Mouse (Mus musculus) limb, embryonic 14.5 days (tissue): ENCODE measurements around the gene Ctf1. TPM values are rescaled to one million over a fixed set of nuclear protein-coding genes. Genes with fewer than 3 reads are reported as not detected.

Experiments used
- ATAC-seq: fragments of 200-750 bp; cut with Nextera tagmentation; 2 replicates; pipeline ENCODE4 v1.8.0; 2017; ENCODE audit warnings: low read depth, moderate number of reproducible peaks, moderate TSS enrichment; ENCODE audit not compliant: low FRiP score
- DNase-seq: peaks from one replicate; pipeline ENCODE4 v3.0.0-alpha.2; 2015; ENCODE audit warnings: low spot score
- H3K27ac ChIP-seq: fragments of 300-500 bp; sonication (generic); replicated peaks from 2 replicates; pipeline ENCODE4 v1.5.1; 2014; ENCODE audit warnings: low read depth, mild to moderate bottlenecking, low read length, moderate library complexity, mixed read lengths
- H3K27me3 ChIP-seq: fragments of 300-500 bp; sonication (generic); 2 replicates; pipeline ENCODE4 v1.6.1; 2014; ENCODE audit warnings: low read length, mixed read lengths; ENCODE audit not compliant: control insufficient read depth, insufficient read depth
- H3K36me3 ChIP-seq: fragments of 300-500 bp; sonication (generic); 2 replicates; pipeline ENCODE4 v1.6.1; 2014; ENCODE audit warnings: mild to moderate bottlenecking, low read length, moderate library complexity, mixed read lengths; ENCODE audit not compliant: control insufficient read depth, insufficient read depth
- H3K4me1 ChIP-seq: fragments of 300-500 bp; sonication (generic); 2 replicates; pipeline ENCODE4 v1.6.1; 2014; ENCODE audit warnings: antibody characterized with exemption, low read length, mixed read lengths; ENCODE audit not compliant: control insufficient read depth, insufficient read depth
- H3K4me2 ChIP-seq: fragments of 300-500 bp; sonication (generic); replicated peaks from 2 replicates; pipeline ENCODE4 v1.6.1; 2014; ENCODE audit warnings: low read depth, mild to moderate bottlenecking, low read length, moderate library complexity; ENCODE audit not compliant: severe bottlenecking
- H3K4me3 ChIP-seq: fragments of 300-500 bp; sonication (generic); replicated peaks from 2 replicates; pipeline ENCODE4 v1.5.1; 2014; ENCODE audit warnings: low read length
- H3K9ac ChIP-seq: fragments of 300-500 bp; sonication (generic); 2 replicates; pipeline ENCODE4 v1.6.1; 2014; ENCODE audit warnings: mild to moderate bottlenecking, low read depth, low read length, moderate library complexity; ENCODE audit not compliant: severe bottlenecking
- H3K9me3 ChIP-seq: fragments of 300-500 bp; sonication (generic); 2 replicates; pipeline ENCODE4 v1.6.1; 2016; ENCODE audit warnings: low read length; ENCODE audit not compliant: control insufficient read depth
- POLR2A ChIP-seq: fragments of 200-500 bp; IDR thresholded peaks from 2 replicates; pipeline ENCODE4 v1.8.0; 2012; ENCODE audit warnings: inconsistent platforms, mild to moderate bottlenecking, moderate library complexity, borderline replicate concordance; ENCODE audit not compliant: insufficient read depth, insufficient read length; ENCODE audit errors: extremely low read depth
- WGBS: fragments of 180-500 bp; shearing (Covaris S2); extraction: QIAGEN DNeasy Blood & Tissue Kit; methylation state at CpG from one replicate; pipeline ENCODE4 v1.1.7; 2014; 5-methylcytosine and 5-hydroxymethylcytosine counted together
- polyA plus RNA-seq, 2 experiments: library from polyadenylated mRNA; depleted of rRNA in 1 of 2; stranded (reverse) in 1 of 2; unstranded in 1 of 2; fragments of >200 nt; fragmentation: Nextera tagmentation in 1 of 2; extraction: Ambion mirVana in 1 of 2; gene quantifications; 2 replicates each; pipeline versions ENCODE4 v1.2.1 to v1.2.3; 2012 to 2014

Gene Ctf1
- polyA plus RNA-seq, 2 experiments = 34.9 to 53.6 TPM

DNA sequence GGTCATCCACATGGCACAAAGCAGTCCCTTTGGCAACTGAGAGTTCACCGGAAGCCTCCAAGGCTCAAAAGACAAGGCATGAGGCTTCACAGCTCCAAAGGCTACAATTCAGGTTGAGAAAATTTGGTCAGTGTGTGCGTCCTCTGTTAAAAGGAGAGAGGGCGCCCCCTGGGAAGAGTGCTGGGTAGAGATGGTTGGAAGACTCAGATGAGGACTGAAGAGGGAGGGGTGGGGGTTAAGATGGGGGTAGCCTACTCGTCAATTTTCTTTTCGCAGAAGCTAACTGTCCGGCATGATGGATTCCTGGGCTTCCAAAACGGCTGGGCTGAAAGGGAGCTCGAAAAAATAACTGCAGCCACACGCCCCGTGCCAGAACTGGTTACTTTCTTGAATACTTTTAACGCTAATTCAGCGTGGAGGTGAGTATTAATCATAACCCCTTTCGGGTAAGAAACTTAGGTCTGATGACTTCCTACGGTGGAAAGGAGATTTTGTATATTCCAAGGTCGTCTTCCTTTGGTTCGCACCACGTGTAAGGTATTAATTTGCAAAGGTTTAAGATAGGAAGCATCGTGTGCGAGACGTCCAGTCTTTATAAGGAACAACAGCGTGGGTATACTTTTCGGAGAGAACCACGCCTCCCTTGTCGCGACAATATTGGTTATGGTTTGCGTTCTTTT lies 32.0 kb downstream of the Ctf1 start, which contains the start of gene Fbxl19:
Gene Fbxl19, plus strand, starts transcription at position 178 of the 680 bp plus-strand sequence.
- peak within 1 kb of the TSS; percentile 55 for H3K4me2 ChIP-seq
- H3K27ac ChIP-seq = peak within 1 kb of the TSS; percentile 86
- no peaks in the 10 kb centered on the region for H3K9me3 ChIP-seq
- peak; percentile 84 for DNase-seq
- no peak for TF ChIP-seq POLR2A
- H3K4me1 ChIP-seq = peaks cover 10% of the 10 kb centered on the region; the same call in 1 of the 2 replicates
- peak within 1 kb of the TSS; percentile 72 for H3K9ac ChIP-seq
- no peaks in the 10 kb centered on the region for H3K27me3 ChIP-seq
- peak within 1 kb of the TSS; percentile 88 for H3K4me3 ChIP-seq
- WGBS = under 1% methylated on average over 26 of the region's 26 CpGs
- H3K36me3 ChIP-seq = peaks cover 16% of the 10 kb centered on the region
- no peak for ATAC-seq

DNA sequence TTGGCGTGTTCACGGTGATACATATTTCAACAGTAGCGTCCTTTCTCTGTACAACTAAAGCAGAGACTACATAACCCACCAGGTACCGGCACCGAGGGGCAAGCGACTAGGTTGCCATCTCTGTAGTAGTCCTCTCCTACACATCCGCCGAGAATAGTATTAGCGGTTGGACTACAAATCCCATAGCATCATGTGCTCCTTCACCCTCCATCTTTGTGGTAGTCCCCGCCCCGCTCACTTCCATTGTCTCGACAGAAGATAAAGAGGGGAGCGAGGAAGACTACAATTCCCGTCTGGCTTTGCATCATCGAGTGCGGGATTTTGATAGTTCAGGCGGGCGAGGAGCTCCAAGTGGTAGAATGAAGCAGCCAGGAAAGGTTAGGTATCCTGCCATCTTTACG lies 32.7 kb downstream of the Ctf1 start:
- TF ChIP-seq POLR2A = no peak
- Histone ChIP-seq H3K4me3 (peak overlapping the region; percentile 88), H3K27me3 (no peaks in the 10 kb centered on the region), H3K27ac (peak overlapping the region; percentile 86), H3K4me2 (peak overlapping the region; percentile 55), H3K4me1 (peaks cover 10% of the 10 kb centered on the region; the same call in 1 of the 2 replicates), H3K36me3 (peaks cover 24% of the 10 kb centered on the region), H3K9ac (peak overlapping the region; percentile 72), H3K9me3 (no peaks in the 10 kb centered on the region)
- ATAC-seq (peak; percentile 85), DNase-seq (peak; percentile 98)
- under 1% methylated on average over 19 of the region's 19 CpGs for WGBS

DNA sequence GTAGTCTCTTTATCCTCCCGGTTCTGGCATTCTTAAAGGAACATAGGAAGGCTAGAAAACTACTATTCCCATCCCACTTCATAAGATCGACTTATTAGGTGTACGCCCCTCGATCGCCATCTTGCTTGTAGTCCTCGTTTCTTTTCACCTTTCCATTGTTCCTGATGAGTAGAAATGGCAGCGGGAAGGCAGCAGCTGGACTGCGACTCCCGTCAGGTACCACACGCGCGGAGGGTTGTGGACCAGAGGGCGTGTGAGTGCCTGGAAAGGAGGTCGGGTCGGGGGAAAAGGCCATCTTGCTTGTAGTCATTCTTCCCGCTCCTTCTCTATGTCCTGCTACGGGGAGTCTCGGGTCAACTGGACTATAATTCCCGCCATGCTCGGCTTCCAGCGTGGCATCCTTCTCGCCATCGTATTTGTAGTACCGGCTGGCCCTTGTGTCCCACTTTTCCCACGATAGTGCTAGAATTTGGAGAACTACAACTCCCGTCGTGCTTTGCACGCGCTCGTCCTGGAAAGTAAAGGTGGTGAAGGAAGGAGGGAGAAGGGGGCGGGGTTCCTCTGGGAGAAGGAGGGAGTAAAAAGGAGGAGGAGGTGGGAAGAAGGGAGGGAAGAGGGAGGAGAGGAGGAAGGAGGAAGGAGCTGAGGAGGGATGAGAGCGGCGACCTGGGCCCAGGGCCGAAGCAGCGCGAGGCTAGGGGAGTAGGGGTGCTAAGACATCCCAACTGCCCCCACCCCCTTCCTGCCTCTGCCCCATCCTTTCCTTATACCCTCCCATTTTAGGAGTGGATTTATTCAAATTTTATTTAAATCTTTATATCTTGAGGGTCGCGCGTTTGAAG lies 33.3 kb downstream of the Ctf1 start:
- ATAC-seq (peak; percentile 89), DNase-seq (peak; percentile 98)
- TF ChIP-seq POLR2A = 0 out of 2 replicates have a peak, but pooled peaks have one; percentile 59
- Histone ChIP-seq H3K4me1 (peaks cover 10% of the 10 kb centered on the region; the same call in 1 of the 2 replicates), H3K9me3 (no peaks in the 10 kb centered on the region), H3K27ac (peak overlapping the region; percentile 86), H3K9ac (peak overlapping the region; percentile 72), H3K4me3 (peak overlapping the region; percentile 88), H3K36me3 (peaks cover 30% of the 10 kb centered on the region), H3K4me2 (peak overlapping the region; percentile 55), H3K27me3 (no peaks in the 10 kb centered on the region)
- under 1% methylated on average over 39 of the region's 39 CpGs for WGBS

DNA sequence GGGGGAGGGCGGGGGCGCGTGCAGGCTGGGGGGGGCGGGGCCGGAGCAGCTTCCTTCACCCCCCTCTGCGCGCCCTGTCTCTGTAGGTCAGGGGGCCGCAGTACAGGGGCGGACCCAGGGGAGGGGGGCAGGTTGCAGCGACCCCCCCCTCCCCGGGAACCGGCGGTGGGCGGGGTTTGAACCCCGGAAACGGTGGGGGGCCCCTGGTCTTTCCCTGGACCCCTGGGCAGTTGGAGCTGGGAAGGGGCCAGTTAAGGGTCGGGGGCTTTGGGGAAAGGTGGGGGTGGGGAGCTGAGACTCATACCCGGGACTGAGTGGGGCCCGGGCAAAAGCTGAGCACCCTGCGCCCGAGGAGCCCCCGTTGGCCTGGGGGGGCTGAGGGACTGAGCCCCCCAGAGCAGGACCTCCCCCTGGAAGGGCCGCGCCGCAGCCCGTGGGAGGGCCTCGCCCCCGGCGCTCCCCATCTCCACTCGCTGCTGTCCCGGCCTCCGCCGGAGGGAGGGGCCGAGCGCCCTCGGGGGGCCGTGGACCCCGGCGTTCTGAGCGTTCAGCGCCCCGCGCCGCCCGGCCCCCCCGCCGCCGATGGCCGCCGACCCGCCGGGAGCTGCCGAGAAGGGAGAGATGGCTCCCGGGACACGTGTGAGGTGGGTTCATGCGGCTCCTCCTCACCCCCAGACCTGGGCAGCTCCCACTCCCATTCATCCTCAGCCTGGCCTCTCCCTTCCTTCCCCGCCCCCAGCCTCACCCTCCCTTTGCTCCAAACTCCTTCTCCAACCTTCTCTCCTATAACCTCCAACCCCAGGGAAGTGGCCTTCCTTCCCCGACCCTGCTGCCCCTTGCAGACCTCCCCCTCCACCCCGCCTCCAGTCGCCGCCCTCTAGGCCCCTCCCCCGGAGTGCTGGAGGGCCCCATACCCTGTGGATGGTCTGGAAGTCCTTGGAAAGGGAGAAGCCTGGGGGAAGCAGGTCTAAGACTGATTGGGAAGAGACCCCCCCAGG lies 34.3 kb downstream of the Ctf1 start:
- peak; percentile 42 for DNase-seq
- Histone ChIP-seq H3K9ac (peak overlapping the region; percentile 72), H3K27me3 (no peaks in the 10 kb centered on the region), H3K36me3 (peaks cover 39% of the 10 kb centered on the region), H3K9me3 (no peaks in the 10 kb centered on the region), H3K4me1 (peaks cover 10% of the 10 kb centered on the region; the same call in 1 of the 2 replicates), H3K4me2 (peak overlapping the region; percentile 55), H3K27ac (peak overlapping the region; percentile 82), H3K4me3 (peak overlapping the region; percentile 88)
- no peak for TF ChIP-seq POLR2A
- 2% methylated on average over 32 of the region's 62 CpGs for WGBS
- ATAC-seq = no peak
